Mouse (Mus musculus): Measurements from ENCODE around the gene Gm21188.
"Not testable (repeated sequence)": the region's sequence is repeated elsewhere in the genome, so short reads cannot be mapped to it uniquely, and the experiment has no call there.

Gene Gm21188

DNA sequence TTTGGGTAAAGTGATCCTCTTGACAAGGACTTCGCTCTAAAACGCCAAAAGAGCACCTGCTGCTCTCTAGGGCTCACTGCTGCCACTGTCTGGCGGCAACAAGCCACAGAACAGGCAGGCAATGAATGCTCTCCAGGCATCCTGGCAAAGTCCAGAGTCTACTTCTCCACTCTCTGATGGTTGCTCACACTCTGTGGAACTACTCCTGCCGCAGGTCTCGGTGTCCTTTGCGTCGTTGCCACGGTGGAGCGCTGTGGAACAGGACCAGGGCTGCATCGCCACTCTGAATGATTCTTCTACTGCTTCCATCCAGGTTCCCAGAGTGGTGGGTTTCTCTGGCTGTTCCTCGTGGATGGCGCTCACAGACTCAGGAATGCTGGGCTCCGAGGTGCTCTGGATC lies 25.6 kb downstream of the Gm21188 start:
- not testable (repeated sequence) for DNase-seq

DNA sequence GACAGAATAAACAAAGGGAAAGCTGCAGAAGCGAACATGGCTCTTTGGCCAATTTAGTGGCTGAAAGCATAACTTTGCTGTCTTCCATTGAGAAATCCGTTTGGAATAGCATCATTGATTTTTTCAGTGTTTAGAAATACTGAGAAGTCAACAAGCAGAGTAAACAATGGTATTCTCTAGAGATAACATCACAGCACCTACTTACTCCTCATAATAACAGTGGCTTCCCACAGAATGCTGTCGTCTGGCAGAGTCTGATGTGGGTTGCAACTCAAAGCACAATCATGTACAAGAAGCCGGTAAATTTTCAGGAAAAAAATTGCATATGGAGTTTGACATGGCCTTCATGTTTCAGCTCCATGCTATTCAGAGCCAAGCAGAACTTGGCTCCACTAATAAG lies 26.4 kb downstream of the Gm21188 start:
- not testable (repeated sequence) for DNase-seq

DNA sequence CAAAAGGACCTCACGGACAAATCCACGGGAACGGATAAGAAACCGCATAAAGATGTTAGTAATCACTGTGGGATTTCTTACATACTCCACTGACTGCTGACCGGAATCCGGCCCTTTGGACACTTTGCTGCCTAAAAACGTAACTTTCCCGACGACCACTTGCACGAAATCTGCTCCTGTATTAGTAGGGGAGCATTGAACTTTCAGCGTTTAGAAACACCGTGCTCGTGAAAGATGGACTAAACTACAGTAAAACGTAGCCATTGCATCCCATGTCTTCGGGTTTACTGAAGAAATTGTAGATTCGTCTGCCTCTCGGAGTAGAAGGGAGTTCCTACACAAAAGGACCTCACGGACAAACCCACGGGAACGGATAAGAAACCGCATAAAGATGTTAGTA lies 27.0 kb downstream of the Gm21188 start:
- not testable (repeated sequence) for DNase-seq

DNA sequence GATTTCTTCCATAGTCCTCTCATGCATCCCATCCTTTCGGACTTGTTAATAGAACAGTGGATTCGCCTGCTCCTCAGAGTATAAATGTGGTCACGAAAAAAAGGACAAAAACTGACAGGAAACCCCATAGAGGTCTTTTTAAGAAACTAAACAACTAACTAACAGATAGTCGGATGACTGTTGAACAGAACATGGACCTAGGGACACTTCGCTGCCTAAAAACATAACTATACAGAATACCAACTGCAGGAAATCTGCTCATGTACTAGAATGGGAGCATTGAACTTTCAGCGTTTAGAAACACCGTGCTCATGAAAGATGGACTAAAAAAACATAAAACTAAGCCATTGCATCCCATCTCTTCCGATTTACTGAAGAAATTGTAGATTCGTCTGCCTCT lies 27.4 kb downstream of the Gm21188 start:
- DNase-seq: not testable (repeated sequence)

DNA sequence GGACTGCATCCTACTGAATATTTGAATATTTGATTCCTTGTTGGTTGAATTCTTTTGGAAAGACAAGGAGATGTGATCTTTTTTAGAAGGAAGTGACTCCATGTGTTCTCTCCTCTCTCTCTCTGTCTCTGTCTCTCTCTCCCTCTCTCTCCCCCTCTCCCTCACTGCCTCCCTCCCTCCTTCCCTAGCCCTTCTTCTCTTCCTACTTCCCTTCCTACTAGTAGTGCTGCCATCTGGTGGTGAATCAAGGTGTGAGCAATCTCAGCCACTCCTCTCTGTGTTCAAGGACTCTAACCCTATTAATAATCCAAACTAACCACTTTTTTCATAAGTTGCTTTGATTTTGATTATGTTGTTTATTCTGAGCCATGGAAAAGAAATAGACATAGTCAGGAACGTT lies 30.5 kb downstream of the Gm21188 start:
- not testable (repeated sequence) for DNase-seq

DNA sequence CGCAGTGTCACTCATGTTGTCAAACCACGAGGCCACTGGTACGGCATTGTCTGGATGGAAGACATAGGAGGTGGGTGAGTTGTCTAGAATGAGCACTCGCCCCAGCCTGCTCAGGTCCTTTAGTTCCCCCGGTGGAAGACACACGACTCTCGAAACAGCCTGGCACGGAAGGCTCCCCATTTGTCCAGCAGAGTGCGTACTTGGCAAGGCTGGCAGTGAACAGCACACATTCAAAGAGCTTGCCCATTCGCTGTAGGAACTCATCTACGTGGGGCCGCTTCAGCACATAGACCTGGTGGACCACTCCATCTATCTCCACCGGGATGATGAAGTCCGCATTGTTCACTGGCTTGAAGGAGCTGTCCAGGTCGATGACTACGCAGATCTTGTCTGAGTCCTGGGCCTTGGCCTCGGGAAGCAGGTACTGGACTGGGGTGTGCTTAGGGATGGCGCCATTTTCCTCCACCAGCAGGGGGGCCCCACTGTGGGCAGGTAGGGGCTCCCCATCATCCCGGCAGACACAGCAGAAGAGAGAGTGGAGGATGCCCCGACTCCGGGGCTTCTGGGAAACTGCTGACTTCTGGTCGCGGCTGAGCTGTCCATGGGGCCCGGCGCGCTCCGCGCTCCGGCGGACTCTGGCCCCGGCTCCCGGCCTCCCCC lies 36.5 kb downstream of the Gm21188 start:
- not testable (repeated sequence) for DNase-seq

DNA sequence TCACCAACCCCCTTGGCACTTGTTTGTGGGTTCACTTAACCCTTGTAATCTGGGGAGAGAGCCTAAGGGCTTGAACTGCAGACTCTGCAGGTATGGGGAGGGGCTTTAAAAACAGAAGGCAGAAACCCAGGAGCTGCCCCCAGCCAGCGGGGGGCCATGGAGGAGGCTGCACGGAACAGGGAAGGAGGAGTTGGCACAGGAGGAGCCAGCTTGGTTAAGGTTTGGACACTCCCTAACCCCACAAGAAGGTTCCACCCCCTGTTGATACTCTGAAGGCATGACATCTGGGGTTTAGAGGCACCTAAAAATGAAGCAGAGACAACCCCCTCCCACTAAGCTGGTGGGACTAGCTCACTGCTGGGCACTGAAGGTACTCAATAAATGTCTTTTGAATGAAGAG lies 38.0 kb downstream of the Gm21188 start:
- DNase-seq: not testable (repeated sequence)

DNA sequence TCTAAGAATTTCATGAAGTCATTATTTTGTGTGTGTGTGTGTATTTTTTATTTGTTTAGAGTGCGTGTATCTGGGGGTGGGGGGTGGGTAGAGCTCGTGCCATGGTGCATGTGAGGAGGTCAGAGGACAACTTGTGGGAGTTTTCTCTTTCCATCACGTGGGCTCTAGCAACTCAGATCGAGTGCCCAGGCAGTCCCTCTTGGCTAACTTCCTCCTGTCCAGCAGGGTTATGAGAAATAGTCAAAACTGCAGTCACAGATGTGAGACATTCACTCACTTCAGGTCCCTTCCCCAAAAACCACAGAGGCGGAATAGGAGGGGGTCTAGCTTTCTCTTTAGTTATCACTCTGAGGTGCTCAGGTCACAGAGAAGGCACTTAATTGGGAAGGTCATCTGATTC lies 38.5 kb downstream of the Gm21188 start:
- not testable (repeated sequence) for DNase-seq

DNA sequence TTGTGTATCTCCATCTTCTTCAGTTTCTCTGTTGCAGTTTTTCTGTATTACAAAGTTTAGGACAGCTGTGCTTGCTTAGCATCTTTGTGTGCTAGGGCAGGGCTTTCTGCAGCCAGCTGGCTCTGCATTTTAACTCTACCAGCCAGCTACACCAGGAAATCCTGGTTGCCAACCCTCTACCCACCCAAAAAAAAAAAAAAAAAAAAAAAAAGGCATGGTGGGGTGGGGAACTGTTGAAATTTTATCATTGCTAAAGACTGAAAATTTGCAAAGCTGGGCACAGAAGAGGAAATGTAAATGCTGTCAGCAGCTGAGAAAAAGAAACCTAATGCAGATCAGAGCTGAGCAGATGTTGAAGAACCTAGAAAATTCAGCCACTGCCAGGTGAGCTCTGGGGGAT lies 41.9 kb downstream of the Gm21188 start:
- not testable (repeated sequence) for DNase-seq

DNA sequence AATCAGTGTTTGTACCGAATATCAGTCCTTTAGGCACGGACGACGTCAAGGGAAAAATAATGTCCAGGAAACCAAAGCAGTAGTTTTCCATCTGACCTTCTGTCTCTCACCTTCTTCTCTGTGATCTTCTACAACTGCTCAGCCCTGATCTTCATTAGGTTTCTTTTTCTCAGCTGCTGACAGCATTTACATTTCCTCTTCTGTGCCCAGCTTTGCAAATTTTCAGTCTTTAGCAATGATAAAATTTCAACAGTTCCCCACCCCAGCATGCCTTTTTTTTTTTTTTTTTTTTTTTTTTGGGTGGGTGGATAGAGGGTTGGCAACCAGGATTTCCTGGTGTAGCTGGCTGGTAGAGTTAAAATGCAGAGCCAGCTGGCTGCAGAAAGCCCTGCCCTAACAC lies 52.8 kb downstream of the Gm21188 start:
- DNase-seq: not testable (repeated sequence)

DNA sequence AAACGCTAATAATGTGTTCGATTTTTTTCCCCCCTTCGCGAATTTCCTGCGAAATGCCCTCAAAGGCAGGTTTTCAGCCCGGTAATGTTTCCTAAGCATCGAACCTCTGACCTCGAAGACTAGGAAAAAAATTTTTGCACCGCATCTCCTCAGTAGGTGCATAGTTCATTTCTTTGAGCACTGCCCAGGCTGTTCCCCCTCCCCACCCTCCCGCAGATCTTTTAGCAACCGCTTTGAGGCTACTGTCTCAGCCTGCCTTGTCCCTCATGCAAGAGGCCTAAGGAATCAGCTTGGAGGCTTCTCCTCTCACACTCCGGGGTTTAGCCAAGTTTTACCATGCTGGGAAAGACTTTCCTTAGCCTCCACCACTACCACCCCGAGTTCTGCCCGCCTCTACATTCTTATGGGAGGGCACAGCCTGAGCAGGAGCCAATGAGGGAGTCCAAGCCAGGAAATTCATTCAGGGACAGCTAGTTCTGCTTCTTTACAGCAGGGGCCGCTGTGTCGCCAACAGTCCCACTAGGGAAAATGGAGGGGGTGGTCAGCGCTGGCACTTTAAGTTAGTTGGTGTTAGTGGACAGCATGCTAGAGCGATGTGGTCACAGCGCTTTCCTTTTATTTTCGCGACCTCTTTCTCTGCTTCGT lies 53.4 kb downstream of the Gm21188 start:
- not testable (repeated sequence) for DNase-seq

DNA sequence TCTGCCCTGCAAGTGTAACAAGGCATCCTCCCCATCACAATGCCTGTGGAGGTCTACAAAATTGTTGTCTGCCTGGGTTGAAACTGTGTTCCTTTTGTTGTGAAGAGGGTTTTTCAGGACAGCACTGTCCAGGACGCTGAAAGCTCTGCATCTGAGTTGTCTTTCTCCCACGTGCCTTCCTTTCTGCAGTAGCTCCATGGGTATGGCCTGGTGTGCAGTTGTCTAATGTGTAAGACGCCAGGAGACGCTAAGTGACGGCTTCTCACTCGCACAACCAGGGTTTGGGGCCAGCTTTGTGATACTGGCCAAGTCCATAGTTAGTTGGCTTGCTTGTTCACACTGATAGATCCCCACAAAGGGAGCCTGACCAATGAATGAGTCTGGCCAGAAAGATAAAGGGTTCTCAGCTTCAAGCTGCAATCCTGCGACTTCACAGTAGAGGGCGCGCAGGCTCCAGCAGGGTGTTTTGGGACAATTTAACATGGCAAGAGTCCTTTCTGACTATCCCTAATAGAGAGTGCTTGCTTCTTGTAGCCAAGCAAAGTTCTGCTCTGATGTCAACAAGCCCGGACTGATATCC lies 60.0 kb downstream of the Gm21188 start:
- not testable (repeated sequence) for DNase-seq

DNA sequence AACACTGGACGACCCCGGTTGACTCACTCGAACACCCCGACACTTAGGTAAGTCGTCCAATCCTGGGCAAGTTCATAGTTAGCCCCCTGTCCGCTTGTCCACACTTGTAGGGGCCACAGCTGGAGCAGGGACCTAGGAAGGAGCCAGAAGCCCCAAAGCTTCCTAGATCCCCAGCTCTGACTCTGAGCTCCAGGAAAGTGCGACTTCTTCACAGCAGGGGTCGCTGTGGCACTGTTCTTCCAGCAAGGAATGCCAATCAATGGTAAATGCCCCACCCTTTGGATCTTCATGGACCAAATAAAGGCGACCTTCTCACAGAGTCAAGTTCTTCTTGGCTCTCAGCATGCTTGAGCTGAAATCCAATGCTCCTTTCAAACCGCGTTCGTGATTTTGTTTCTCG lies 60.7 kb downstream of the Gm21188 start:
- not testable (repeated sequence) for DNase-seq
